Mouse (Mus musculus) cortical plate, adult 2 months (tissue): Measurements from ENCODE around the gene Mamdc4.

ENCODE experiments used
- CTCF ChIP-seq: fragments of 200-500 bp; IDR thresholded peaks from 2 replicates; pipeline ENCODE4 v1.5.1; 2011; ENCODE audit warnings: mild to moderate bottlenecking, control low read depth, low read length; ENCODE audit not compliant: insufficient read depth; ENCODE audit errors: extremely low read depth
- POLR2A ChIP-seq: fragments of 200-500 bp; IDR thresholded peaks from 2 replicates; pipeline ENCODE4 v1.6.1; 2011; ENCODE audit warnings: mild to moderate bottlenecking, low read length, control low read depth; ENCODE audit not compliant: insufficient read depth; ENCODE audit errors: extremely low read depth

GRCm38 (mm10) chr2:25582466-25583119 is 7.9 kb upstream of the Mamdc4 start:
- TF ChIP-seq CTCF (no peak), POLR2A (peak; percentile 49; the same call in 1 of the 2 replicates)
